Mouse (Mus musculus): ENCODE data around the gene Lrp8. TPM values are rescaled to one million over a fixed set of nuclear protein-coding genes. Genes with fewer than 3 reads are reported as not detected.
A peak's percentile ranks its signal among the peaks of the same experiment; 100 is the strongest.

The Lrp8 gene
- polyA plus RNA-seq, 1 experiment from 2014 or later: 86.3 TPM

DNA sequence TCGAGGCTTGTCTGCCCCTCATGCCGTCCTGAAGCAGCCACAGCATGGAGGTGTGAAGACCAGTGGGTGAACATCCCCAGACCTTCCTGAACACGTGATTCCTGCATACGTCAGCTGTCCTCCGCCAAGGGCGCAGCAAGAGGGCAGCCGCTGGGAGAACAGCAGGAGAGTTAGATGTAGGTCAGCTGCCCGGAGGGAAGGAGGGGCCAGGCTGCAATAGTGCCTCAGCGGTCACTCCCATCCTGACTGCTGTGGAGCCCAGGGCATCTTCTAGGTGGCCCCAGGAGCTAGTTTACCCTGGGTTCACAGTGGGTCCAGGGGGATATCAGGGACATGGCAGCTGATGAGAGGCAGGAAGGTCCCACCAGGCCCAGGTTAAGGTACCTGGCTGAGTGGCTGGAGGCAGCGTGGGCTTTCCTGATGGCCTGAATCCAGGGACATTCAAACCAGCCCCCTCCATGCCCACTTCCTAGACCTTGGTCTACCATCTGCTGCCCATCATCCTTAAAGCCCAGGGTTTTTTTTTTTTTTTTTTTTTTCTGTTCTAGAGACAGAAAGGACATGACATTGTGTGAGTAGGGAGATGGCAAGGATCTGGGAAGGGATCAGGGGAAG lies 9.8 kb downstream of the Lrp8 start:
- no peak for ATAC-seq (replicated peaks)
- no peak overlapping the region for H3K4me2 ChIP-seq (replicated peaks)
- H3K27ac ChIP-seq (replicated peaks): 0 out of 2 replicates have a peak overlapping the region, but pooled peaks have one; percentile 17
- H3K9ac ChIP-seq (replicated peaks): no peak overlapping the region
- H3K27me3 ChIP-seq: no peaks in the 10 kb centered on the region
- no peak overlapping the region for H3K4me3 ChIP-seq
- WGBS: 54% methylated on average over 10 of the region's 10 CpGs
- peaks cover 80% of the 10 kb centered on the region for H3K4me1 ChIP-seq
- no peaks in the 10 kb centered on the region for H3K9me3 ChIP-seq
- H3K36me3 ChIP-seq: peaks cover 24% of the 10 kb centered on the region

- no peak for ATAC-seq (replicated peaks)
- peaks cover 20% of the 10 kb centered on the region for H3K36me3 ChIP-seq
- peak overlapping the region; percentile 45 for H3K27ac ChIP-seq (replicated peaks)
- WGBS: 71% methylated on average over 6 of the region's 6 CpGs
- no peaks in the 10 kb centered on the region for H3K27me3 ChIP-seq
- H3K9me3 ChIP-seq: no peaks in the 10 kb centered on the region
- no peak overlapping the region for H3K4me3 ChIP-seq
- peak overlapping the region; percentile 13; the same call in 1 of the 2 replicates for H3K9ac ChIP-seq (replicated peaks)
- peaks cover 80% of the 10 kb centered on the region for H3K4me1 ChIP-seq
- H3K4me2 ChIP-seq (replicated peaks): no peak overlapping the region
Measured at GRCm38 (mm10) chr4:107812336-107812735, 10.3 kb downstream of the Lrp8 start.

DNA sequence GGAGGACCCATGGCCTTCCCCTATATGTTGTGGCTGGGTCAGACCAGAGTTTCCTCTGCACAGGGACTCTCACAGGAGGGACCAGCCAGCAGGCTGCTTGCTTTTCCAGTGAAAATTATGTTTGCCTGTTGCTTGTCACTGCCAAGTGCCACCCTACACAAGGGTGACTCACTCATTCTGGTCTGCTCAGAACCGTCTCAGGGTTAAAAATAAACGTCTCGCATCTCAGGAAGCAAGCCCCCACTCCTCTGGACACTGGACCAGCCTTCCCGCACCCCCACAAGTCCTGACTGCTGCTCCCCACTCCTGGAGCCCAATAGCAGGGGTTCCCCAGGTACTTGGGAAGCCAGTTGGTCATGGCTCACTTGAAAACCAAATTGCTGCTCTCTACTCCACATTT lies 14.4 kb downstream of the Lrp8 start:
- Histone ChIP-seq H3K4me3 (no peak overlapping the region), H3K4me1 (peaks cover 97% of the 10 kb centered on the region), H3K9ac (replicated peaks) (no peak overlapping the region), H3K36me3 (0 out of 2 replicates have a peak, but pooled peaks cover 5% of the 10 kb centered on the region), H3K4me2 (replicated peaks) (no peak overlapping the region), H3K9me3 (no peaks in the 10 kb centered on the region), H3K27me3 (no peaks in the 10 kb centered on the region), H3K27ac (replicated peaks) (peak overlapping the region; percentile 81)
- WGBS: 80% methylated on average over 4 of the region's 4 CpGs
- no peak for ATAC-seq (replicated peaks)

GRCm38 (mm10) chr4:107817463-107817862 lies 15.4 kb downstream of the Lrp8 start:
- H3K27me3 ChIP-seq: no peaks in the 10 kb centered on the region
- H3K9me3 ChIP-seq: no peaks in the 10 kb centered on the region
- ATAC-seq (replicated peaks): peak; percentile 75
- no peak overlapping the region for H3K4me3 ChIP-seq
- peak overlapping the region; percentile 81 for H3K27ac ChIP-seq (replicated peaks)
- H3K9ac ChIP-seq (replicated peaks): no peak overlapping the region
- 6% methylated on average over 6 of the region's 6 CpGs for WGBS
- H3K4me2 ChIP-seq (replicated peaks): 0 out of 2 replicates have a peak overlapping the region, but pooled peaks have one; percentile 2
- 0 out of 2 replicates have a peak, but pooled peaks cover 3% of the 10 kb centered on the region for H3K36me3 ChIP-seq
- peaks cover 97% of the 10 kb centered on the region for H3K4me1 ChIP-seq

- Histone ChIP-seq H3K4me3 (no peak overlapping the region), H3K9me3 (no peaks in the 10 kb centered on the region), H3K4me1 (peaks cover 100% of the 10 kb centered on the region), H3K9ac (replicated peaks) (0 out of 2 replicates have a peak overlapping the region, but pooled peaks have one; percentile 23), H3K4me2 (replicated peaks) (peak overlapping the region; percentile 8; the same call in 1 of the 2 replicates), H3K27me3 (no peaks in the 10 kb centered on the region), H3K36me3 (no peaks in the 10 kb centered on the region), H3K27ac (replicated peaks) (peak overlapping the region; percentile 82)
- ATAC-seq (replicated peaks): peak; percentile 20
- 19% methylated on average over 16 of the region's 16 CpGs for WGBS
Measured at GRCm38 (mm10) chr4:107819990-107820719, 18.1 kb downstream of the Lrp8 start.

GRCm38 (mm10) chr4:107820856-107821619 lies 19.0 kb downstream of the Lrp8 start:
- H3K4me1 ChIP-seq: peaks cover 100% of the 10 kb centered on the region
- no peak overlapping the region for H3K4me2 ChIP-seq (replicated peaks)
- ATAC-seq (replicated peaks): 0 out of 2 replicates have a peak, but pooled peaks have one; percentile 7
- H3K9me3 ChIP-seq: no peaks in the 10 kb centered on the region
- 51% methylated on average over 8 of the region's 8 CpGs for WGBS
- no peaks in the 10 kb centered on the region for H3K27me3 ChIP-seq
- no peak overlapping the region for H3K4me3 ChIP-seq
- no peaks in the 10 kb centered on the region for H3K36me3 ChIP-seq
- peak overlapping the region; percentile 82 for H3K27ac ChIP-seq (replicated peaks)
- H3K9ac ChIP-seq (replicated peaks): no peak overlapping the region

- H3K4me3 ChIP-seq: peak overlapping the region; percentile 6; the same call in 1 of the 2 replicates
- no peaks in the 10 kb centered on the region for H3K36me3 ChIP-seq
Measured at GRCm38 (mm10) chr4:107822936-107823411, 20.9 kb downstream of the Lrp8 start.

DNA sequence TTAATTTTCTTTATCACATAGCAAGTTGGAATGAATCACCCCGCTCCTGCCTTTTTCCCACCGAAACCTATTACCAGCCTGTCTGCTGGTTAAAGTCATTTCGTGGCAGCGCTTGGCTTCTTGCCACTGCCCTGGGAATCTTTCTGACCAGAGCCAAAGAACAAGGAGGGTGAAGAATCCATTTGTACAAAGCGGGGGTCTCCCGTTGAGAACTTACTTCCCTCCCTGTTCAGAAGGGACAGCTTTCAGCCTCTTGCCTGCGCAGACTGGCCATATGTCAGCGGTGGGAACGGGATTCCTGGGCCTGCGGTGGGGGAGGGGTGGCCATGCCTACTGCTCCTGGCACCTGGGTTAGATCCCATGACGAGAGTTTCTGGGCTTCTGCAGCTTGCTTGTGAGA lies 21.4 kb downstream of the Lrp8 start:
- peak; percentile 17; the same call in 1 of the 2 replicates for ATAC-seq (replicated peaks)
- H3K9ac ChIP-seq (replicated peaks): peak overlapping the region; percentile 1
- H3K36me3 ChIP-seq: no peaks in the 10 kb centered on the region
- H3K9me3 ChIP-seq: no peaks in the 10 kb centered on the region
- peak overlapping the region; percentile 6; the same call in 1 of the 2 replicates for H3K4me3 ChIP-seq
- H3K4me1 ChIP-seq: peaks cover 99% of the 10 kb centered on the region
- H3K4me2 ChIP-seq (replicated peaks): peak overlapping the region; percentile 32
- H3K27ac ChIP-seq (replicated peaks): peak overlapping the region; percentile 84
- H3K27me3 ChIP-seq: no peaks in the 10 kb centered on the region
- 7% methylated on average over 11 of the region's 11 CpGs for WGBS

More at GRCm38 (mm10) chr4:107822936-107823411, 20.9 kb downstream of the Lrp8 start:
- H3K4me2 ChIP-seq (replicated peaks): peak overlapping the region; percentile 32
- peak overlapping the region; percentile 84 for H3K27ac ChIP-seq (replicated peaks)
- H3K27me3 ChIP-seq: no peaks in the 10 kb centered on the region
- WGBS: 14% methylated on average over 9 of the region's 9 CpGs
- no peaks in the 10 kb centered on the region for H3K9me3 ChIP-seq
- H3K4me1 ChIP-seq: peaks cover 99% of the 10 kb centered on the region
- peak overlapping the region; percentile 1; the same call in 1 of the 2 replicates for H3K9ac ChIP-seq (replicated peaks)
- peak; percentile 61 for ATAC-seq (replicated peaks)

- no peaks in the 10 kb centered on the region for H3K27me3 ChIP-seq
- H3K36me3 ChIP-seq: no peaks in the 10 kb centered on the region
- peak overlapping the region; percentile 35 for H3K9ac ChIP-seq (replicated peaks)
- peak; percentile 84 for ATAC-seq (replicated peaks)
- H3K9me3 ChIP-seq: no peaks in the 10 kb centered on the region
- 2% methylated on average over 10 of the region's 10 CpGs for WGBS
- H3K4me1 ChIP-seq: peaks cover 99% of the 10 kb centered on the region
- H3K27ac ChIP-seq (replicated peaks): peak overlapping the region; percentile 94
- H3K4me3 ChIP-seq: no peak overlapping the region
- H3K4me2 ChIP-seq (replicated peaks): peak overlapping the region; percentile 25; the same call in 1 of the 2 replicates
Measured at GRCm38 (mm10) chr4:107828727-107829218, 26.7 kb downstream of the Lrp8 start.

DNA sequence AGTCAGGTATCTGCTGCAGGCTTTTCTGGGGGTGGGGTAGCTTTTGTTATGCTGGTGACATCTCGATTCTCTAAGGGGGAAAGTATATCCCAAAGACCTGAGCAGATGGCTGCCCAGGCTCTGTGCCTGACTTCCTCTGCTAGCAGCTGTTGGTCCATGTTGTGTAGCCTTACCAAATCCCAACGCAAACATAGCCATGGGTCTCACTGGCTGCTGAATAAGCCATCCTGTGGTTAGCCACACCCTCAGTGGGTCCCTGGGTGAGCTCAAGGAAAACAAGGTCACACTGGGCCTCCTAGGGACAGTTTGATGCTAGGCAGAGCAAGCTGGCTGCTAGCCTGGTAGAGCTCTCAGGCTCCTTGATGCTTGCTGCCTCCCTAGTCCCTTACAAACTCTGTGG lies 27.6 kb downstream of the Lrp8 start:
- ATAC-seq (replicated peaks): no peak
- Histone ChIP-seq H3K4me2 (replicated peaks) (no peak overlapping the region), H3K4me1 (peaks cover 99% of the 10 kb centered on the region), H3K27me3 (no peaks in the 10 kb centered on the region), H3K36me3 (no peaks in the 10 kb centered on the region), H3K9me3 (no peaks in the 10 kb centered on the region), H3K4me3 (no peak overlapping the region), H3K9ac (replicated peaks) (peak overlapping the region; percentile 35), H3K27ac (replicated peaks) (peak overlapping the region; percentile 94)
- WGBS: 21% methylated on average over 2 of the region's 2 CpGs

DNA sequence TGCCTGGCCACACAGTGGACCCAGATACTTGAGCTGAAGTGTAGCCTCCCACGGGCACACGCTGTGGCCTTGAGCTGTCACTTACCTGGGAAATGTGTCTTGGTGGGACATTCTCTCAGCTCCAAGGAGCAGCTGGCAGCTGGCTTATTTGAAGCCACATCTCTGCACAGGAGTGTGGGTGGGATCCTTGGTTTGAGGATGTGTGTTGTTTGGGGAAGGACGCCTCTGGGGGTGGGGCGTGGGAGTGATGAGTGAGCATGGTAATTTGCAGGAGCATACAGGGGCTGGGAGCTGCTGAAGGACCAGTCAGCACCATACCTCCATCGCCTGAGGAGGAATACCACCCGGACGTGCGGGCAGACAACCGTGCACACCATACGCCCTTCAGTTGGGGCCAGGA lies 28.1 kb downstream of the Lrp8 start:
- ATAC-seq (replicated peaks): no peak
- H3K4me1 ChIP-seq: peaks cover 99% of the 10 kb centered on the region
- no peaks in the 10 kb centered on the region for H3K9me3 ChIP-seq
- H3K36me3 ChIP-seq: no peaks in the 10 kb centered on the region
- H3K9ac ChIP-seq (replicated peaks): peak overlapping the region; percentile 30; the same call in 1 of the 2 replicates
- peak overlapping the region; percentile 94 for H3K27ac ChIP-seq (replicated peaks)
- H3K27me3 ChIP-seq: no peaks in the 10 kb centered on the region
- WGBS: 46% methylated on average over 10 of the region's 10 CpGs
- H3K4me3 ChIP-seq: no peak overlapping the region
- H3K4me2 ChIP-seq (replicated peaks): no peak overlapping the region
